Mouse (Mus musculus): Measurements from ENCODE around the gene Gyg.

GRCm38 (mm10) chr3:20132731-20133130 is 22.4 kb downstream of the Gyg start:
- TF ChIP-seq POLR2A (IDR thresholded peaks at IDR 0.05; ENCODE audit: borderline replicate concordance, extremely low read depth, insufficient read depth, insufficient read length, poor library complexity, severe bottlenecking), result no peak
- no peak for TF ChIP-seq CTCF (IDR thresholded peaks at IDR 0.05; ENCODE audit: borderline replicate concordance, extremely low read depth, insufficient read depth, insufficient read length)
